Mouse (Mus musculus): ENCODE measurements around the gene Gng7.

The Gng7 gene

DNA sequence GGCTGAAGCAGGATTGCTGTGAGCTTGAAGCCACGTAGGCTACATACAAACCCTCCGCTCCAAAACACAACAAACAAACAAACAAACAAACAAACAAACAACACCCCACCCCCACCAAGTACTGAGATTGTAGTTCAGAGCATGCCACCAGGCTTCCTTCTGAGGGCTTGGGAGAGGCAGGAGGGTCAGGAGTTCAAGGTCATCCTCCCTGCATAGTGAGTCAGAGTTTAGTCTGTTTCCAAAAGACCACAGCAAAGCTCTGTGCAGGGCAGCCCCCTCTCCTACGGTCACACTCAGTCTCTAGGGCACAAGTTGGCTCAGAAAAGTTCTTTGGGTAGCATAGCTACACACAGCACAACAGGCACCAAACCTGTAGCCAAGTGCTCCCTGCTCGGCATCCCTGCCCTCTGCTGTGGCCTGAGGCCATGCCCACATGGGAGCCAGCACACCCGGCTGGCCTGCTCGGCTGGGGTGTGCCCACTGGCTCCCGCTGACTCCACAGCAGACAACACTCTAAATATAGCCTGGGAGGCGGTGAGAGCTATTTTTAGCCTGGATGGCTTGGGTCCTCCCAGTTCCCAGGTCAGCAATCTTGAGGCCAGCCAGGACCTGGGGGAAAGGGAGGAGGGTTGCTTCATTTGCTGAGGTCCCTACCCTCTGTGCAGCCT, 74.3 kb downstream of the Gng7 start:
- no peak for DNase-seq

GRCm38 (mm10) chr10:80939671-80940070, 75.1 kb downstream of the Gng7 start:
- peak; percentile 78 for DNase-seq

GRCm38 (mm10) chr10:80938831-80939550, 75.8 kb downstream of the Gng7 start:
- no peak for DNase-seq

GRCm38 (mm10) chr10:80937646-80938045, 77.1 kb downstream of the Gng7 start:
- no peak for DNase-seq

GRCm38 (mm10) chr10:80936810-80937164, 78.0 kb downstream of the Gng7 start:
- no peak for DNase-seq

DNA sequence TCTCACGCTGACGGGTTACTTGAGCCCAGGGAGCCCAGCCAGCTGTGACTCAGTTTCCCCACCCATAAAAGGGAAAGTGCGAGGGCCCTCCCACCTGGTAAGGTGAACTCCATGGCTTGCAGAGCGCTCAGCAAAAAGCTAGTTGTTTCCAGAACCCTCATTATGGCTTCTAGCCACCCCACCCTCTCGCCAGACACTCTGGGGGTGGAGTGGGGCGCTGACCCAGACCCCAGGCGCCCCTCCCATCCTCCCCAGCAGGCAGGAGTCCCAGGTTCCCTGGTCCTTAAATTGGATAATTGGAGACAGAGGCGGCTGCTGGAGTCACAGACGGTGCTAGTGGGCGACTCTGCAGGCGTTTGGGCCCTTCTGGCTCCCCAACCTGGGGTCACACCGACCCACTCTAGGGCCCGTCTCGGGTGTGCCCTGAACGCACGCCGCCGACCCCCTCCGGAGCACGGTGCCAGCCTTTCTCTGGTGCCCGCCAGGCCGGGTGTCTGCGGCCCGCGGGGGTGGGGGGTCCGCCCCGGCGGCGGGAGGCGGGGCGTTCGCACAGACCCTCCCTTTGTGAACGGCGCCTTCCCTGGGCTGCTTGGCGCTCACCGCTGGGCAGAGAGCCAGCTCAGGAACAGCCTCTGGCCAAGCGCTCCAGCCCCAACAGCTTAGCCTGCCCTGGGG, 78.5 kb downstream of the Gng7 start:
- DNase-seq: peak; percentile 46

DNA sequence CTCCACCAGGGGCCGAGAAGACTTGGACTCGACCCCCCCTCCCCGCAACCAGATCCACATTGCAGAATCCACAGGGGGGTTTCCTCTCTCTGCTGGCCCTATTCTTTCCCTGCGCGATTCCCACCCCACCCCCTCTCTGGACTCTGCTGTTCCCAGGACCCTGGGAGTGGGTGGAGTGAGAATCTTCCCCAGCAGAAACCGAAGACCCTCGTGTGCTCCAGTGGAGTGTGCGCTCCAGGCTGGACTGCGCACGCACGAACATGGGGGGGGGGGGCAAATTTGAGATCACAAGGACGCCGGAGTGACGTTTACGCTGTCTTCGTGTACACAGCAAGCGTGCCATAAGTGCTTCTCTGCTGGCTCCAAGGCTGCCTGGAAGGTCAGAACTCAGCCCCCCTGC, 79.0 kb downstream of the Gng7 start:
- no peak for DNase-seq

- DNase-seq: no peak
Observed at GRCm38 (mm10) chr10:80935241-80935640, 79.5 kb downstream of the Gng7 start.

GRCm38 (mm10) chr10:80934136-80934985, 80.4 kb downstream of the Gng7 start:
- no peak for DNase-seq

- DNase-seq: no peak
Observed at GRCm38 (mm10) chr10:80933421-80933979, 81.2 kb downstream of the Gng7 start.

GRCm38 (mm10) chr10:80932700-80933420, 81.9 kb downstream of the Gng7 start:
- no peak for DNase-seq

GRCm38 (mm10) chr10:80932206-80932605, 82.5 kb downstream of the Gng7 start:
- DNase-seq: no peak

GRCm38 (mm10) chr10:80931695-80932094, 83.0 kb downstream of the Gng7 start:
- DNase-seq: no peak

- DNase-seq: no peak
Observed at GRCm38 (mm10) chr10:80931153-80931671, 83.5 kb downstream of the Gng7 start.

DNA sequence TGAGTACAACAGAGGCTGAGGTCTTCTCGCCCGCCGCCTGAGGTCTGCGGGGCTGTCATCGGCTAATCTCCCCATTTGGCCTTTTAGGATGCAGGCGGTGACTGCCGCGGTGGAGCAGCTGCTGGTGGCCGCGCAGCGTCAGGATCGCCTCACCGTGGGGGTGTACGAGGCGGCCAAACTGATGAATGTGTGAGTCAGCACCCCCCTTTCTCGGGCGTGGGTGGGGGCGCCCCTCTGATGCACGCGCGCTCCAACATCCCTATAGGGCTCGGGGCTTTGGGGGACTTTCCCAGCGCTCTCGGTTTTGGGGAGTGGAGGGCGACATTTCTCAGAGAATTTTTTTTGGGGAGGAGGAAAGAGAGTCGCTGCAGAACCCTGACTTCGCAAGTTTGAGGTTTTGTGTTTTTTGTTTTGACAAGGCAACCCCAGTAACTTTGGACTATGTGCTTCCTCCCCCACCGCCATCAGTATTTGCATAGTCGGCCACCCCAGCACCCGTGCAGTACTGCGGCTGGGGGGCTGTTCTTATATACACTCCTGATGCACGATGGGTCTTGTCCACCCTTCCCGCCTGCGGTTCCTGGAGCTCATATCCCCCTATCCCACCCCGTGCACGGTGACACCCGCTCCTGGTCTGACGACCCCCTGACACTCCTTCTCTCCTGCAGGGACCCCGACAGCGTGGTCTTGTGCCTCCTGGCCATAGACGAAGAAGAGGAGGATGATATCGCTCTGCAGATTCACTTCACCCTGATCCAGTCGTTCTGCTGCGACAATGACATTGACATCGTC, 84.2 kb downstream of the Gng7 start:
- DNase-seq: peak; percentile 54

DNA sequence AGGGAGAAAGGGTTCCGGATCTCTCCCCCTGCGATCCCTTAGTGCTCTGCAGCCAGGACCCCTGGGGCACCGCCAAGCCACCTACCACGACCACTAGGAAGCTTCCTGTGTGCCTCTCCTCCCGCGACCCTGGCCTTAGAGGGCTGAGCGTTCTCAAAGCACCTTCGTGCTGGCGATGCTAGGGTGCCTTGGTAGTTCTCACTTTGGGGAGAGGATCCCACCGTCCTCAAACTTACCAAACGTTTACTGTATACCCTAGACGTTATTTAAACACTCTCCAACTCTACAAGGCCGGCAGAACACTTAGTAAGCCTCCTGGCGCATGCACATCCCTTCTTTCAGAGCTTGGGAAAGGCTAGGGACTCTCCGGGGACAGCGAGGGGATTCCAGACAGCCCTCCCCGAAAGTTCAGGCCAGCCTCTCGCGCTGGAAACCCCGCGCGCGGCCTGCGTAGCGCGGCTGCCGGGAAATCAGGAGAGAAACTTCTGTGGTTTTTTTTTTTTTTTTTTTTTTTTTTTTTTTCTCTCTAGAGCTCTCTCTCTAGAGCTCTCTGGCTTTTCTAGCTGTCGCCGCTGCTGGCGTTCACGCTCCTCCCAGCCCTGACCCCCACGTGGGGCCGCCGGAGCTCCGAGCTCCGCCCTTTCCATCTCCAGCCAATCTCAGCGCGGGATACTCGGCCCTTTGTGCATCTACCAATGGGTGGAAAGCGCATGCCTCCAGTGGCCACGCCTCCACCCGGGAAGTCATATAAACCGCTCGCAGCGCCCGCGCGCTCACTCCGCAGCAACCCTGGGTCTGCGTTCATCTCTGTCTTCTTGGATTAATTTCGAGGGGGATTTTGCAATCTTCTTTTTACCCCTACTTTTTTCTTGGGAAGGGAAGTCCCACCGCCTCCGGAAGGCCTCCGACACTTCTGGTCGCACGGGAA, 85.2 kb downstream of the Gng7 start, which contains the start of gene Gadd45b:
TSS of gene Gadd45b (plus strand) at position 775 of the 928 bp plus-strand sequence.
- DNase-seq: peak; percentile 99

GRCm38 (mm10) chr10:80928586-80929298, 86.0 kb downstream of the Gng7 start:
- peak; percentile 89 for DNase-seq

GRCm38 (mm10) chr10:80925472-80925871, 89.3 kb downstream of the Gng7 start:
- DNase-seq: no peak

- no peak for DNase-seq
Observed at GRCm38 (mm10) chr10:80921923-80922322, 92.8 kb downstream of the Gng7 start.

Data from layer of hippocampus, adult 9-11 months (tissue).